Mouse (Mus musculus): Measurements from ENCODE around the gene Ccdc60. TPM values are rescaled to one million over a fixed set of nuclear protein-coding genes. Genes with fewer than 3 reads are reported as not detected.
"Not testable (repeated sequence)": the region's sequence is repeated elsewhere in the genome, so short reads cannot be mapped to it uniquely, and the experiment has no call there.

The Ccdc60 gene
- polyA plus RNA-seq, 1 experiment from 2014 or later, result 1.9 TPM

- H3K27ac ChIP-seq (replicated peaks; ENCODE audit: low read depth, low read length), result peak overlapping the region; percentile 67
- H3K9me3 ChIP-seq (ENCODE audit: control insufficient read depth, low read length), result no peaks in the 10 kb centered on the region
- H3K4me3 ChIP-seq (ENCODE audit: low read depth, low read length), result no peak overlapping the region
- H3K4me2 ChIP-seq (ENCODE audit: low read depth, low read length), result no peak overlapping the region
- WGBS, result 25% methylated on average over 6 of the region's 6 CpGs
- no peaks in the 10 kb centered on the region for H3K36me3 ChIP-seq (ENCODE audit: control insufficient read depth, insufficient read depth, low read length)
- peak; percentile 81 for DNase-seq (ENCODE audit: low spot score)
- H3K27me3 ChIP-seq (replicated peaks; ENCODE audit: control insufficient read depth, insufficient read depth, low read length), result no peaks in the 10 kb centered on the region
- peak; percentile 86 for ATAC-seq (ENCODE audit: low read depth)
- H3K4me1 ChIP-seq (ENCODE audit: control insufficient read depth, insufficient read depth, low read length), result peaks cover 10% of the 10 kb centered on the region; the same call in 1 of the 2 replicates
- peak overlapping the region; percentile 17; the same call in 1 of the 2 replicates for H3K9ac ChIP-seq (ENCODE audit: low read depth, low read length)
These were observed 20.6 kb upstream of the Ccdc60 start for GRCm38 (mm10) chr5:116309383-116309801.

GRCm38 (mm10) chr5:116305557-116305956 is 16.8 kb upstream of the Ccdc60 start:
- DNase-seq (ENCODE audit: low spot score) (no peak), ATAC-seq (ENCODE audit: low read depth) (no peak)
- H3K36me3 ChIP-seq (ENCODE audit: control insufficient read depth, insufficient read depth, low read length), result no peaks in the 10 kb centered on the region
- H3K4me1 ChIP-seq (ENCODE audit: control insufficient read depth, insufficient read depth, low read length), result peaks cover 9% of the 10 kb centered on the region
- no peaks in the 10 kb centered on the region for H3K27me3 ChIP-seq (replicated peaks; ENCODE audit: control insufficient read depth, insufficient read depth, low read length)
- H3K4me2 ChIP-seq (ENCODE audit: low read depth, low read length), result no peak overlapping the region
- H3K4me3 ChIP-seq (ENCODE audit: low read depth, low read length), result no peak overlapping the region
- no peak overlapping the region for H3K27ac ChIP-seq (replicated peaks; ENCODE audit: low read depth, low read length)
- WGBS, result 74% methylated on average over 4 of the region's 4 CpGs
- H3K9ac ChIP-seq (ENCODE audit: low read depth, low read length), result no peak overlapping the region
- no peaks in the 10 kb centered on the region for H3K9me3 ChIP-seq (ENCODE audit: control insufficient read depth, low read length)

GRCm38 (mm10) chr5:116305146-116305545 is 16.4 kb upstream of the Ccdc60 start:
- H3K4me3 ChIP-seq (ENCODE audit: low read depth, low read length); H3K9ac ChIP-seq (ENCODE audit: low read depth, low read length); ATAC-seq (ENCODE audit: low read depth); DNase-seq (ENCODE audit: low spot score); H3K36me3 ChIP-seq (ENCODE audit: control insufficient read depth, insufficient read depth, low read length); H3K27me3 ChIP-seq (replicated peaks; ENCODE audit: control insufficient read depth, insufficient read depth, low read length); H3K4me2 ChIP-seq (ENCODE audit: low read depth, low read length); H3K9me3 ChIP-seq (ENCODE audit: control insufficient read depth, low read length); H3K27ac ChIP-seq (replicated peaks; ENCODE audit: low read depth, low read length): not testable (repeated sequence)
- peaks cover 13% of the 10 kb centered on the region for H3K4me1 ChIP-seq (ENCODE audit: control insufficient read depth, insufficient read depth, low read length)

GRCm38 (mm10) chr5:116300984-116301383 is 12.2 kb upstream of the Ccdc60 start:
- no peaks in the 10 kb centered on the region for H3K36me3 ChIP-seq (ENCODE audit: control insufficient read depth, insufficient read depth, low read length)

GRCm38 (mm10) chr5:116293501-116293900 is 4.7 kb upstream of the Ccdc60 start:
- Histone ChIP-seq H3K9me3 (ENCODE audit: control insufficient read depth, low read length) (peaks cover 8% of the 10 kb centered on the region), H3K4me1 (ENCODE audit: control insufficient read depth, insufficient read depth, low read length) (peaks cover 18% of the 10 kb centered on the region), H3K4me2 (ENCODE audit: low read depth, low read length) (no peak overlapping the region), H3K9ac (ENCODE audit: low read depth, low read length) (no peak overlapping the region), H3K36me3 (ENCODE audit: control insufficient read depth, insufficient read depth, low read length) (no peaks in the 10 kb centered on the region), H3K27me3 (replicated peaks; ENCODE audit: control insufficient read depth, insufficient read depth, low read length) (0 out of 2 replicates have a peak, but pooled peaks cover 5% of the 10 kb centered on the region), H3K27ac (replicated peaks; ENCODE audit: low read depth, low read length) (no peak overlapping the region), H3K4me3 (ENCODE audit: low read depth, low read length) (no peak overlapping the region)
- 64% methylated on average over 5 of the region's 5 CpGs for WGBS
- ATAC-seq (ENCODE audit: low read depth) (no peak), DNase-seq (ENCODE audit: low spot score) (no peak)

More at GRCm38 (mm10) chr5:116300984-116301383, 12.2 kb upstream of the Ccdc60 start:
- no peak overlapping the region for H3K9ac ChIP-seq (ENCODE audit: low read depth, low read length)
- WGBS, result 63% methylated on average over 9 of the region's 9 CpGs
- ATAC-seq (ENCODE audit: low read depth) (no peak), DNase-seq (ENCODE audit: low spot score) (no peak)
- peaks cover 4% of the 10 kb centered on the region for H3K9me3 ChIP-seq (ENCODE audit: control insufficient read depth, low read length)
- H3K27ac ChIP-seq (replicated peaks; ENCODE audit: low read depth, low read length), result no peak overlapping the region
- H3K4me3 ChIP-seq (ENCODE audit: low read depth, low read length), result no peak overlapping the region
- H3K4me2 ChIP-seq (ENCODE audit: low read depth, low read length), result no peak overlapping the region
- H3K4me1 ChIP-seq (ENCODE audit: control insufficient read depth, insufficient read depth, low read length), result peaks cover 8% of the 10 kb centered on the region; the same call in 1 of the 2 replicates
- no peaks in the 10 kb centered on the region for H3K27me3 ChIP-seq (replicated peaks; ENCODE audit: control insufficient read depth, insufficient read depth, low read length)

GRCm38 (mm10) chr5:116290584-116290983 is 1.8 kb upstream of the Ccdc60 start:
- H3K4me1 ChIP-seq (ENCODE audit: control insufficient read depth, insufficient read depth, low read length), result peaks cover 21% of the 10 kb centered on the region
- ATAC-seq (ENCODE audit: low read depth), result no peak

GRCm38 (mm10) chr5:116289897-116290296 is 1.1 kb upstream of the Ccdc60 start:
- H3K36me3 ChIP-seq (ENCODE audit: control insufficient read depth, insufficient read depth, low read length), result no peaks in the 10 kb centered on the region
- H3K27me3 ChIP-seq (replicated peaks; ENCODE audit: control insufficient read depth, insufficient read depth, low read length), result 0 out of 2 replicates have a peak, but pooled peaks cover 5% of the 10 kb centered on the region
- no peaks in the 10 kb centered on the region for H3K9me3 ChIP-seq (ENCODE audit: control insufficient read depth, low read length)
- H3K4me1 ChIP-seq (ENCODE audit: control insufficient read depth, insufficient read depth, low read length), result peaks cover 23% of the 10 kb centered on the region
- no peak overlapping the region for H3K4me3 ChIP-seq (ENCODE audit: low read depth, low read length)
- 5% methylated on average over 9 of the region's 9 CpGs for WGBS
- DNase-seq (ENCODE audit: low spot score) (no peak), ATAC-seq (ENCODE audit: low read depth) (no peak)
- peak overlapping the region; percentile 34; the same call in 1 of the 2 replicates for H3K9ac ChIP-seq (ENCODE audit: low read depth, low read length)
- peak overlapping the region; percentile 50 for H3K4me2 ChIP-seq (ENCODE audit: low read depth, low read length)
- H3K27ac ChIP-seq (replicated peaks; ENCODE audit: low read depth, low read length), result no peak overlapping the region

More at GRCm38 (mm10) chr5:116290584-116290983, 1.8 kb upstream of the Ccdc60 start:
- H3K36me3 ChIP-seq (ENCODE audit: control insufficient read depth, insufficient read depth, low read length), result no peaks in the 10 kb centered on the region
- no peak overlapping the region for H3K4me3 ChIP-seq (ENCODE audit: low read depth, low read length)
- 84% methylated on average over 5 of the region's 5 CpGs for WGBS
- no peak overlapping the region for H3K9ac ChIP-seq (ENCODE audit: low read depth, low read length)
- no peak overlapping the region for H3K27ac ChIP-seq (replicated peaks; ENCODE audit: low read depth, low read length)
- DNase-seq (ENCODE audit: low spot score), result no peak
- no peaks in the 10 kb centered on the region; the same call in 1 of the 2 replicates for H3K9me3 ChIP-seq (ENCODE audit: control insufficient read depth, low read length)
- H3K4me2 ChIP-seq (ENCODE audit: low read depth, low read length), result no peak overlapping the region
- 0 out of 2 replicates have a peak, but pooled peaks cover 5% of the 10 kb centered on the region for H3K27me3 ChIP-seq (replicated peaks; ENCODE audit: control insufficient read depth, insufficient read depth, low read length)

GRCm38 (mm10) chr5:116288183-116288582 is 602 bp downstream of the Ccdc60 start:
- peaks cover 23% of the 10 kb centered on the region for H3K4me1 ChIP-seq (ENCODE audit: control insufficient read depth, insufficient read depth, low read length)
- no peaks in the 10 kb centered on the region for H3K36me3 ChIP-seq (ENCODE audit: control insufficient read depth, insufficient read depth, low read length)
- no peaks in the 10 kb centered on the region for H3K9me3 ChIP-seq (ENCODE audit: control insufficient read depth, low read length)
- no peak overlapping the region for H3K4me3 ChIP-seq (ENCODE audit: low read depth, low read length)
- 31% methylated on average over 10 of the region's 10 CpGs for WGBS
- ATAC-seq (ENCODE audit: low read depth) (no peak), DNase-seq (ENCODE audit: low spot score) (no peak)
- no peak overlapping the region for H3K27ac ChIP-seq (replicated peaks; ENCODE audit: low read depth, low read length)
- no peak overlapping the region for H3K9ac ChIP-seq (ENCODE audit: low read depth, low read length)
- H3K4me2 ChIP-seq (ENCODE audit: low read depth, low read length), result peak overlapping the region; percentile 50
- 0 out of 2 replicates have a peak, but pooled peaks cover 5% of the 10 kb centered on the region for H3K27me3 ChIP-seq (replicated peaks; ENCODE audit: control insufficient read depth, insufficient read depth, low read length)

- Histone ChIP-seq H3K9ac (ENCODE audit: low read depth, low read length) (no peak overlapping the region), H3K9me3 (ENCODE audit: control insufficient read depth, low read length) (no peaks in the 10 kb centered on the region), H3K4me3 (ENCODE audit: low read depth, low read length) (no peak overlapping the region), H3K27me3 (replicated peaks; ENCODE audit: control insufficient read depth, insufficient read depth, low read length) (0 out of 2 replicates have a peak, but pooled peaks cover 3% of the 10 kb centered on the region), H3K4me2 (ENCODE audit: low read depth, low read length) (no peak overlapping the region), H3K4me1 (ENCODE audit: control insufficient read depth, insufficient read depth, low read length) (peaks cover 23% of the 10 kb centered on the region), H3K36me3 (ENCODE audit: control insufficient read depth, insufficient read depth, low read length) (no peaks in the 10 kb centered on the region), H3K27ac (replicated peaks; ENCODE audit: low read depth, low read length) (no peak overlapping the region)
- WGBS, result 28% methylated on average over 13 of the region's 15 CpGs
- DNase-seq (ENCODE audit: low spot score) (no peak), ATAC-seq (ENCODE audit: low read depth) (peak; percentile 28; the same call in 1 of the 2 replicates)
These were observed 3.1 kb downstream of the Ccdc60 start for GRCm38 (mm10) chr5:116285532-116286176.

Measured in embryonic facial prominence, embryonic 14.5 days (tissue).